7 mouse cellular contexts compared by ENCODE assay signal in the genomic region with DNA sequence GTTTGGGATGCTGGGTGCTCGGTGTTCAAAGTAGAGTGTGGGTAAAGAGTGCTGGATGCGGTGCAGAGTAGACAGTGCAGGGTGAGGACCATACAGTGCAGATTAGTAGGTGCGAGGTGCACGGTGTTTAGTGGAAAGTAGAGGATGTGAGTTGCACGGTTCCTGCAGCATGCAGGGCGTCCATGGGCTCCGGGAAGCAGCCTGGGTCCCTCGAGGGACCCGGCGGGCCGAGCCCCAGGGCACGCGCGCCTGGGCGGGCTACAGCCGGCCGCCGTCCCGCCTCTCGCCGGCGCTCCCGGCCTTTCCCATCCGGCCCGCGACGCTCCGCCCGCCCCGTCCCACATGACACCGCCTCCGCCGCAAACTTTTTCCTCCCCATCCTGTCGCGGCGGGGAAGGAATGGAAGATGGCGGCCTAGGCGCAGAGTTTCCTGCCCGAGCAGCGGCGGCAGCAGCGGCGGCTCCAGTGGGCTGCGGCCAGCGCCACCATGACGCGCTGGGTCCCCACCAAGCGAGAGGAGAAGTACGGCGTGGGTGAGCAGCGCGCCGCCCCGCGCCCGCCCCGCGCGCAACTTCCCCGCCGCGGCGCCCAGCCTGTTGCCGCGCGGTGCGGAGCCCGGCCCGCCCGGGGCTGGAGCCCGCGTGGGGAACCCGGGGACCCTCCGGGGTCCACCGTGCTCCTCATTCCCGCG. TPM values are rescaled to one million over a fixed set of nuclear protein-coding genes. Genes with fewer than 3 reads are reported as not detected.
A peak's percentile ranks its signal among the peaks of the same experiment; 100 is the strongest.
DNase-seq lines count a peak whose midpoint lies in the region; ATAC-seq lines count a peak whose summit lies in the region.

TSS of gene Dock1 (plus strand) at position 343 of the 691 bp plus-strand sequence.

- no peaks in the 10 kb centered on the region for H3K27me3 ChIP-seq in intestine, embryonic 15.5 days (replicated peaks)

- WGBS in intestine, embryonic 15.5 days, result 1% methylated on average over 56 of the region's 77 CpGs

- peak within 1 kb of the TSS; percentile 86 for H3K9ac ChIP-seq in intestine, embryonic 15.5 days

- H3K4me3 ChIP-seq in intestine, embryonic 15.5 days (replicated peaks), result peak within 1 kb of the TSS; percentile 77

- peak; percentile 90 for ATAC-seq in intestine, embryonic 15.5 days

- no peaks in the 10 kb centered on the region for H3K36me3 ChIP-seq in intestine, embryonic 15.5 days

- H3K9me3 ChIP-seq in intestine, embryonic 15.5 days, result no peaks in the 10 kb centered on the region

- intact Hi-C loops in left cerebral cortex, postnatal 4 days (cut with DNase I), result no loop called here

- peak within 1 kb of the TSS; percentile 94 for H3K27ac ChIP-seq in intestine, embryonic 15.5 days

- DNase-seq in adrenal gland, adult 8-10 months, result peak; percentile 74
- DNase-seq in embryo, embryonic 10 days (ENCODE audit: low spot score), result peak; percentile 84
- peak; percentile 66 to 82 for DNase-seq in gastrocnemius, postnatal 4 days (ENCODE audit: low spot score in 2 of 2)
- DNase-seq in left cerebral cortex, postnatal 4 days, result peak; percentile 64
- peak; percentile 73 for DNase-seq in mesoderm, embryonic 11.5 days (ENCODE audit: low read depth, low spot score)
- peak; percentile 26 to 66 for DNase-seq in spleen, postnatal 4 days (ENCODE audit: low spot score in 2 of 2)

- H3K4me1 ChIP-seq in intestine, embryonic 15.5 days (replicated peaks), result peaks cover 23% of the 10 kb centered on the region

- peak within 1 kb of the TSS; percentile 85 for H3K4me2 ChIP-seq in intestine, embryonic 15.5 days (replicated peaks)

RNA-seq across cellular contexts. Expression of gene Dock1, which starts in this region (rescaled TPM):
- 100 to 1,000 TPM; 156 to 259 (median 216) TPM for total RNA-seq in adrenal gland, adult 8-10 months (2022)
- total RNA-seq in gastrocnemius, postnatal 4 days (2021), result 10 to 100 TPM; 42.9 to 44.8 TPM
- polyA plus RNA-seq in intestine, embryonic 15.5 days (2015; fragmentation: Nextera tagmentation; extraction: Ambion mirVana), result 26.4 and 29.5 TPM in 2 replicates
- 10 to 100 TPM; 17.4 to 19.9 TPM for total RNA-seq in left cerebral cortex, postnatal 4 days (2021)

Comparison
In these comparisons a context has a peak if more than half of its experiments do, and no peak if none do; other contexts are left out.
1. Peak in every context shown above with its lines: DNase-seq, ATAC-seq, H3K4me3 ChIP-seq and H3K27ac ChIP-seq.